Mouse (Mus musculus) testis, adult 2 months (tissue): ENCODE measurements around the gene Cdk6. TPM values are rescaled to one million over a fixed set of nuclear protein-coding genes. Genes with fewer than 3 reads are reported as not detected.
"Not testable (repeated sequence)": the region's sequence is repeated elsewhere in the genome, so short reads cannot be mapped to it uniquely, and the experiment has no call there.

ENCODE experiments used
- H3K27ac ChIP-seq: fragments of 200-500 bp; 2 replicates; pipeline ENCODE4 v1.5.1; 2012; ENCODE audit warnings: low read depth, low read length; ENCODE audit not compliant: control insufficient read depth, insufficient read depth
- H3K27me3 ChIP-seq: fragments of 200-500 bp; 2 replicates; pipeline ENCODE4 v1.6.1; 2012; ENCODE audit warnings: mild to moderate bottlenecking, low read length, moderate library complexity; ENCODE audit not compliant: control insufficient read depth, insufficient read depth
- H3K36me3 ChIP-seq: fragments of 200-500 bp; 2 replicates; pipeline ENCODE4 v1.6.1; 2012; ENCODE audit warnings: mild to moderate bottlenecking, low read length; ENCODE audit not compliant: control insufficient read depth, insufficient read depth
- H3K4me1 ChIP-seq: fragments of 200-500 bp; 2 replicates; pipeline ENCODE4 v1.6.1; 2012; ENCODE audit warnings: low read length; ENCODE audit not compliant: control insufficient read depth, insufficient read depth
- H3K4me3 ChIP-seq: fragments of 200-500 bp; 2 replicates; pipeline ENCODE4 v1.5.1; 2012; ENCODE audit warnings: low read depth, mild to moderate bottlenecking, low read length, moderate library complexity, mixed read lengths; ENCODE audit not compliant: control insufficient read depth
- CTCF ChIP-seq: fragments of 200-500 bp; IDR thresholded peaks from 2 replicates; pipeline ENCODE4 v1.5.1; 2012; ENCODE audit warnings: low read depth, mild to moderate bottlenecking, inconsistent platforms, low read length, moderate library complexity; ENCODE audit not compliant: control insufficient read depth, insufficient read depth, insufficient replicate concordance
- POLR2A ChIP-seq: fragments of 200-500 bp; IDR thresholded peaks from 2 replicates; pipeline ENCODE4 v1.6.1; 2012; ENCODE audit warnings: low read depth, mild to moderate bottlenecking, inconsistent platforms, low read length, moderate library complexity; ENCODE audit not compliant: control insufficient read depth
- polyA plus RNA-seq: library from polyadenylated mRNA; depleted of rRNA; stranded (reverse); fragments of >200 nt; gene quantifications from 2 replicates; pipeline ENCODE4 v1.2.3, GENCODE M21; 2012

The Cdk6 gene
- polyA plus RNA-seq, 1 experiment, result 5.6 TPM

GRCm38 (mm10) chr5:3527041-3527691, 185.9 kb downstream of the Cdk6 start:
- no peak for TF ChIP-seq POLR2A
- TF ChIP-seq CTCF, result no peak
- no peaks in the 10 kb centered on the region for H3K4me1 ChIP-seq
- H3K27me3 ChIP-seq, result no peaks in the 10 kb centered on the region
- no peak overlapping the region for H3K4me3 ChIP-seq
- H3K27ac ChIP-seq, result no peak overlapping the region
- H3K36me3 ChIP-seq, result no peaks in the 10 kb centered on the region

GRCm38 (mm10) chr5:3529585-3530189, 188.4 kb downstream of the Cdk6 start:
- TF ChIP-seq POLR2A (no peak), CTCF (no peak)
- Histone ChIP-seq H3K36me3 (no peaks in the 10 kb centered on the region), H3K27ac (no peak overlapping the region), H3K4me3 (no peak overlapping the region), H3K27me3 (no peaks in the 10 kb centered on the region), H3K4me1 (no peaks in the 10 kb centered on the region)

- not testable (repeated sequence) for H3K27me3 ChIP-seq, H3K4me1 ChIP-seq, H3K27ac ChIP-seq, H3K36me3 ChIP-seq, H3K4me3 ChIP-seq
Measured at GRCm38 (mm10) chr5:3532048-3532447, 190.8 kb downstream of the Cdk6 start.

GRCm38 (mm10) chr5:3536592-3537212, 195.4 kb downstream of the Cdk6 start:
- no peaks in the 10 kb centered on the region for H3K36me3 ChIP-seq
- no peak overlapping the region for H3K27ac ChIP-seq
- TF ChIP-seq CTCF (no peak), POLR2A (no peak)
- H3K4me1 ChIP-seq, result no peaks in the 10 kb centered on the region
- no peaks in the 10 kb centered on the region for H3K27me3 ChIP-seq
- H3K4me3 ChIP-seq, result no peak overlapping the region

GRCm38 (mm10) chr5:3538505-3539472, 197.5 kb downstream of the Cdk6 start:
- Histone ChIP-seq H3K27ac (no peak overlapping the region), H3K4me1 (no peaks in the 10 kb centered on the region), H3K36me3 (no peaks in the 10 kb centered on the region), H3K4me3 (no peak overlapping the region), H3K27me3 (no peaks in the 10 kb centered on the region)
- no peak for TF ChIP-seq POLR2A
- TF ChIP-seq CTCF, result no peak

- Histone ChIP-seq H3K36me3 (no peaks in the 10 kb centered on the region), H3K4me1 (0 out of 2 replicates have a peak, but pooled peaks cover 2% of the 10 kb centered on the region), H3K4me3 (no peak overlapping the region), H3K27me3 (no peaks in the 10 kb centered on the region), H3K27ac (no peak overlapping the region)
- TF ChIP-seq POLR2A (no peak), CTCF (no peak)
Measured at GRCm38 (mm10) chr5:3541871-3542270, 200.6 kb downstream of the Cdk6 start.
